Mouse (Mus musculus): ENCODE results near the gene Rps18. TPM values are rescaled to one million over a fixed set of nuclear protein-coding genes. Genes with fewer than 3 reads are reported as not detected.
A peak's percentile ranks its signal among the peaks of the same experiment; 100 is the strongest.

Rps18 gene
- total and polyA plus RNA-seq, 3 experiments: 286 to 1,183 TPM; not detected in 1

GRCm38 (mm10) chr17:33915671-33916250 is 40.0 kb downstream of the Rps18 start, which contains the start of the genes Tapbp and Zbtb22 (continued):
- TF ChIP-seq MAZ (IDR thresholded peaks at IDR 0.05; ENCODE audit: low read depth, low read length) (no peak; the same call in none of the 2 replicates), USF2 (IDR thresholded peaks at IDR 0.05; ENCODE audit: borderline replicate concordance in 1 of 2, insufficient read depth in 1 of 2, low read depth in 1 of 2, low read length in 2 of 2) (peak in 1 of 2 experiments; percentile 81; a peak in 2 of 4 replicates), POLR2A (IDR thresholded peaks at IDR 0.05; ENCODE audit: control insufficient read depth in 1 of 2, insufficient read depth in 1 of 2, low read depth in 1 of 2, low read length in 2 of 2, poor library complexity in 1 of 2) (peak; percentile 35 to 59; a peak in 3 of 4 replicates), SIN3A (IDR thresholded peaks at IDR 0.05; ENCODE audit: low read length) (peak; percentile 100), SMC3 (IDR thresholded peaks at IDR 0.05; ENCODE audit: low read depth, low read length) (no peak; the same call in 1 of the 2 replicates), USF1 (IDR thresholded peaks at IDR 0.05; ENCODE audit: low read depth, low read length) (0 out of 2 replicates have a peak, but pooled peaks have one; percentile 10), MYB (IDR thresholded peaks at IDR 0.05; ENCODE audit: low read depth, low read length) (0 out of 2 replicates have a peak, but pooled peaks have one; percentile 34), ZMIZ1 (IDR thresholded peaks at IDR 0.05; ENCODE audit: low read depth, low read length) (peak; percentile 60; the same call in 1 of the 2 replicates), TBP (IDR thresholded peaks at IDR 0.05; ENCODE audit: low read depth, low read length) (peak; percentile 83; the same call in 1 of the 2 replicates), MAX (IDR thresholded peaks at IDR 0.05; ENCODE audit: low read length) (no peak), NRF1 (IDR thresholded peaks at IDR 0.05; ENCODE audit: insufficient read depth, low read depth, low read length, poor library complexity, severe bottlenecking) (0 out of 2 replicates have a peak, but pooled peaks have one; percentile 15)

GRCm38 (mm10) chr17:33914969-33915391 is 40.8 kb downstream of the Rps18 start:
- no peaks in the 10 kb centered on the region for H3K27me3 ChIP-seq (ENCODE audit: control insufficient read depth in 1 of 2, insufficient read depth in 2 of 2, low read length in 2 of 2)
- no peaks in the 10 kb centered on the region for H3K9me3 ChIP-seq (replicated peaks; ENCODE audit: insufficient read depth, low read length)
- peak overlapping the region; percentile 2 to 12; a peak in 2 of 4 replicates for H3K4me3 ChIP-seq (ENCODE audit: control insufficient read depth in 1 of 2, insufficient read depth in 1 of 2, low read depth in 2 of 2, low read length in 2 of 2)
- H3K9ac ChIP-seq (ENCODE audit: control insufficient read depth, low read depth, low read length, poor library complexity, severe bottlenecking): peak overlapping the region; percentile 20
- peak overlapping the region; percentile 32 for H3K27ac ChIP-seq (ENCODE audit: control insufficient read depth, low read depth, low read length)
- peaks cover 4 to 19% of the 10 kb centered on the region in 2 experiments; a peak in 2 of 4 replicates for H3K4me1 ChIP-seq (ENCODE audit: control insufficient read depth in 1 of 2, insufficient read depth in 2 of 2, low read length in 2 of 2)
- peak; percentile 50 for DNase-seq (ENCODE audit: low read depth, low spot score)
- peaks cover 0 to 12% of the 10 kb centered on the region in 2 experiments for H3K36me3 ChIP-seq (ENCODE audit: control insufficient read depth in 1 of 2, insufficient read depth in 2 of 2, low read length in 2 of 2)
- H3K79me2 ChIP-seq (ENCODE audit: control insufficient read depth, insufficient read depth, low read length, poor library complexity): peaks cover 30% of the 10 kb centered on the region
- TF ChIP-seq CTCF (IDR thresholded peaks at IDR 0.05 in 2 of 3, conservative IDR thresholded peaks at IDR 0.05 in 1 of 3; ENCODE audit: control insufficient read depth in 1 of 3, insufficient read depth in 1 of 3, low read depth in 2 of 3, low read length in 3 of 3, poor library complexity in 1 of 3, severe bottlenecking in 1 of 3) (peak; percentile 28 to 45 (median 44)), SMC3 (IDR thresholded peaks at IDR 0.05; ENCODE audit: low read depth, low read length) (peak; percentile 15; the same call in 1 of the 2 replicates), USF2 (IDR thresholded peaks at IDR 0.05; ENCODE audit: borderline replicate concordance in 1 of 2, insufficient read depth in 1 of 2, low read depth in 1 of 2, low read length in 2 of 2) (no peak)

- no peak overlapping the region for H3K9ac ChIP-seq (ENCODE audit: control insufficient read depth, low read depth, low read length, poor library complexity, severe bottlenecking)
- TF ChIP-seq ZC3H11A (IDR thresholded peaks at IDR 0.05; ENCODE audit: low read depth, low read length) (no peak), SMC3 (IDR thresholded peaks at IDR 0.05; ENCODE audit: low read depth, low read length) (no peak), ELF1 (IDR thresholded peaks at IDR 0.05; ENCODE audit: low read depth, low read length) (no peak), KAT2A (conservative IDR thresholded peaks at IDR 0.05; ENCODE audit: low read depth, low read length) (no peak), ZNF384 (IDR thresholded peaks at IDR 0.05; ENCODE audit: low read depth, low read length) (no peak), CHD1 (IDR thresholded peaks at IDR 0.05; ENCODE audit: low read depth, low read length) (no peak), ZMIZ1 (IDR thresholded peaks at IDR 0.05; ENCODE audit: low read depth, low read length) (no peak), NRF1 (IDR thresholded peaks at IDR 0.05; ENCODE audit: insufficient read depth, low read depth, low read length, poor library complexity, severe bottlenecking) (no peak), TCF12 (IDR thresholded peaks at IDR 0.05; ENCODE audit: low read depth, low read length) (no peak), USF1 (IDR thresholded peaks at IDR 0.05; ENCODE audit: low read depth, low read length) (no peak), JUND (IDR thresholded peaks at IDR 0.05; ENCODE audit: low read depth, low read length) (no peak), MAZ (IDR thresholded peaks at IDR 0.05; ENCODE audit: low read depth, low read length) (no peak), USF2 (IDR thresholded peaks at IDR 0.05; ENCODE audit: borderline replicate concordance in 1 of 2, insufficient read depth in 1 of 2, low read depth in 1 of 2, low read length in 2 of 2) (no peak), MYC (IDR thresholded peaks at IDR 0.05; ENCODE audit: low read depth, low read length) (no peak), ETS1 (IDR thresholded peaks at IDR 0.05; ENCODE audit: low read depth, low read length) (no peak), POLR2AphosphoS2 (IDR thresholded peaks at IDR 0.05; ENCODE audit: low read length) (no peak), MXI1 (IDR thresholded peaks at IDR 0.05; ENCODE audit: low read depth, low read length) (no peak), CTCF (IDR thresholded peaks at IDR 0.05 in 2 of 3, conservative IDR thresholded peaks at IDR 0.05 in 1 of 3; ENCODE audit: control insufficient read depth in 1 of 3, insufficient read depth in 1 of 3, low read depth in 2 of 3, low read length in 3 of 3, poor library complexity in 1 of 3, severe bottlenecking in 1 of 3) (no peak), MYB (IDR thresholded peaks at IDR 0.05; ENCODE audit: low read depth, low read length) (no peak), RCOR1 (IDR thresholded peaks at IDR 0.05; ENCODE audit: low read depth, low read length) (no peak)
- no peaks in the 10 kb centered on the region for H3K9me3 ChIP-seq (replicated peaks; ENCODE audit: insufficient read depth, low read length)
- peaks cover 37% of the 10 kb centered on the region for H3K79me2 ChIP-seq (ENCODE audit: control insufficient read depth, insufficient read depth, low read length, poor library complexity)
- H3K27me3 ChIP-seq (ENCODE audit: control insufficient read depth in 1 of 2, insufficient read depth in 2 of 2, low read length in 2 of 2): no peaks in the 10 kb centered on the region
- DNase-seq (ENCODE audit: low read depth, low spot score): no peak
- peaks cover 4 to 19% of the 10 kb centered on the region in 2 experiments; a peak in 2 of 4 replicates for H3K4me1 ChIP-seq (ENCODE audit: control insufficient read depth in 1 of 2, insufficient read depth in 2 of 2, low read length in 2 of 2)
- H3K36me3 ChIP-seq (ENCODE audit: control insufficient read depth in 1 of 2, insufficient read depth in 2 of 2, low read length in 2 of 2): peaks cover 0 to 12% of the 10 kb centered on the region in 2 experiments
- no peak overlapping the region for H3K4me3 ChIP-seq (ENCODE audit: control insufficient read depth in 1 of 2, insufficient read depth in 1 of 2, low read depth in 2 of 2, low read length in 2 of 2)
- H3K27ac ChIP-seq (ENCODE audit: control insufficient read depth, low read depth, low read length): no peak overlapping the region
These were observed 41.9 kb downstream of the Rps18 start for GRCm38 (mm10) chr17:33913905-33914304.

Data from MEL (cell line).